Mouse (Mus musculus) lung, adult 2 months (tissue): ENCODE measurements around the gene Usp22.

Source experiments
- CTCF ChIP-seq: fragments of 200-500 bp; IDR thresholded peaks from 2 replicates; pipeline ENCODE4 v1.5.1; 2011; ENCODE audit warnings: mild to moderate bottlenecking, low read length, control low read depth; ENCODE audit not compliant: insufficient read depth
- POLR2A ChIP-seq: fragments of 200-500 bp; IDR thresholded peaks from 2 replicates; pipeline ENCODE4 v1.6.1; 2011; ENCODE audit warnings: low read depth, mild to moderate bottlenecking, control low read depth, low read length, borderline replicate concordance; ENCODE audit errors: extremely low read depth

- TF ChIP-seq CTCF = peak; percentile 35; the same call in 1 of the 2 replicates
- no peak for TF ChIP-seq POLR2A
Measured at GRCm38 (mm10) chr11:61212102-61212501, 37.2 kb upstream of the Usp22 start.
